Mouse (Mus musculus) cortical plate, adult 2 months (tissue): ENCODE data around the gene Crip3. TPM values are rescaled to one million over a fixed set of nuclear protein-coding genes. Genes with fewer than 3 reads are reported as not detected.

Source experiments
- H3K27ac ChIP-seq: fragments of 200-500 bp; 2 replicates; pipeline ENCODE4 v1.5.1; 2012; ENCODE audit warnings: low read length, control low read depth, inconsistent platforms; ENCODE audit not compliant: insufficient read depth
- H3K4me1 ChIP-seq: fragments of 200-500 bp; 2 replicates; pipeline ENCODE4 v1.6.1; 2011; ENCODE audit warnings: low read length; ENCODE audit not compliant: control insufficient read depth, insufficient read depth
- H3K4me3 ChIP-seq: fragments of 200-500 bp; 2 replicates; pipeline ENCODE4 v1.5.1; 2011; ENCODE audit warnings: mild to moderate bottlenecking, low read length, control low read depth; ENCODE audit not compliant: insufficient read depth
- CTCF ChIP-seq: fragments of 200-500 bp; IDR thresholded peaks from 2 replicates; pipeline ENCODE4 v1.5.1; 2011; ENCODE audit warnings: mild to moderate bottlenecking, control low read depth, low read length; ENCODE audit not compliant: insufficient read depth; ENCODE audit errors: extremely low read depth
- POLR2A ChIP-seq: fragments of 200-500 bp; IDR thresholded peaks from 2 replicates; pipeline ENCODE4 v1.6.1; 2011; ENCODE audit warnings: mild to moderate bottlenecking, low read length, control low read depth; ENCODE audit not compliant: insufficient read depth; ENCODE audit errors: extremely low read depth
- polyA plus RNA-seq: library from polyadenylated mRNA; depleted of rRNA; stranded (reverse); fragments of >200 nt; gene quantifications from 2 replicates; pipeline ENCODE4 v1.2.3, GENCODE M21; 2012; rRNA removed

Gene Crip3
- polyA plus RNA-seq = 10.2 and 12.0 TPM in 2 replicates

- no peaks in the 10 kb centered on the region for H3K4me1 ChIP-seq
- no peak for TF ChIP-seq CTCF
- no peak for TF ChIP-seq POLR2A
- H3K4me3 ChIP-seq = no peak within 1 kb of the TSS
- no peak within 1 kb of the TSS for H3K27ac ChIP-seq
These were observed at the start of gene Crip3 for GRCm38 (mm10) chr17:46428761-46429414. Gene Crip3, plus strand, starts transcription at chr17:46428926.

GRCm38 (mm10) chr17:46383294-46384060 lies 45.2 kb upstream of the Crip3 start, which contains the start of gene Zfp318:
Gene Zfp318, plus strand, starts transcription at chr17:46383731.
- TF ChIP-seq CTCF (no peak), POLR2A (peak; percentile 52; the same call in 1 of the 2 replicates)
- peak within 1 kb of the TSS; percentile 78 for H3K4me3 ChIP-seq
- peak within 1 kb of the TSS; percentile 71; the same call in 1 of the 2 replicates for H3K27ac ChIP-seq
- H3K4me1 ChIP-seq = peaks cover 2% of the 10 kb centered on the region; the same call in 1 of the 2 replicates

GRCm38 (mm10) chr17:46384061-46384801 lies 44.5 kb upstream of the Crip3 start:
- Histone ChIP-seq H3K27ac (peak overlapping the region; percentile 71; the same call in 1 of the 2 replicates), H3K4me3 (peak overlapping the region; percentile 78), H3K4me1 (peaks cover 2% of the 10 kb centered on the region; the same call in 1 of the 2 replicates)
- TF ChIP-seq POLR2A = no peak
- TF ChIP-seq CTCF = no peak

GRCm38 (mm10) chr17:46388200-46388599 lies 40.5 kb upstream of the Crip3 start:
- Histone ChIP-seq H3K27ac (no peak overlapping the region), H3K4me1 (peaks cover 2% of the 10 kb centered on the region; the same call in 1 of the 2 replicates), H3K4me3 (no peak overlapping the region)
- TF ChIP-seq POLR2A = no peak
- no peak for TF ChIP-seq CTCF

DNA sequence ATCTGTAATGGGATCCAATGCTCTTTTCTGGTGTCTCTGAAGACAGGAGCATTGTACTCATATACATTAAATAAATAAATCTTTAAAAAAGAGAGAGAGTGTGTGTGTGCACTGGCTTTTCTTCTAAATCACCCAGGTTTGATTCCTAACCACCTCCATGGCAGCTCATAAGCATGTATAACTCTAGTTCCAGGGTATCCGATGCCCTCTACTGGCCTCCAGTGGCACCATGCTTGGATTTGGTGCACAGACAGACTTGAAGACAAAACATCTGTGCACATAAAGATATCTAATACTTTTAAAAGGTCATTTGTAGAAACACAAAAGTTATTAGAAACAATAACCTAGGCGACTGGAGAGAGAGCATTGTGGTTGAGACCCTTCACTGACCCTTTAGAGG lies 35.7 kb upstream of the Crip3 start:
- Histone ChIP-seq H3K4me3 (no peak overlapping the region), H3K4me1 (peaks cover 2% of the 10 kb centered on the region; the same call in 1 of the 2 replicates), H3K27ac (no peak overlapping the region)
- TF ChIP-seq CTCF (peak; percentile 79), POLR2A (no peak)

DNA sequence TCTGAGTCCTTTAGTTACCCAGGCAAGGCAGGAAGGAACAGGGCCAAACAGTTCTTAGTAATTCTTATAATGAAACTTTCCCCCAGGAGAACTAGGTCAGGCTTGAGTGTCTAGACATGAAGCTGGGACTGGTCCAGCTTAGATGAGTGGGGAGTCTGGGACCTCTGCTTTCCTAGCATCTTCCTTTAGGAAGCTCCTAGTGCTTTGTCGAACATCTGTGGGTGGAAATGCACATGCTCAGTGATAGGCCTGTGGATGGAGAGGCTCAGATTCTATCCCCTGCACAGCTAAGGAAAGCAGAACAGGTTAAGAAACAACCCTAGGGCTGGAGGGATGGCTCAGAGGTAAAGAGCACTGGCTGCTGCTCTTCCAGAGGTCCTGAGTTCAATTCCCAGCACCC lies 34.1 kb upstream of the Crip3 start:
- H3K4me3 ChIP-seq = no peak overlapping the region
- H3K4me1 ChIP-seq = peaks cover 2% of the 10 kb centered on the region; the same call in 1 of the 2 replicates
- no peak overlapping the region for H3K27ac ChIP-seq
- TF ChIP-seq POLR2A (no peak), CTCF (no peak)

DNA sequence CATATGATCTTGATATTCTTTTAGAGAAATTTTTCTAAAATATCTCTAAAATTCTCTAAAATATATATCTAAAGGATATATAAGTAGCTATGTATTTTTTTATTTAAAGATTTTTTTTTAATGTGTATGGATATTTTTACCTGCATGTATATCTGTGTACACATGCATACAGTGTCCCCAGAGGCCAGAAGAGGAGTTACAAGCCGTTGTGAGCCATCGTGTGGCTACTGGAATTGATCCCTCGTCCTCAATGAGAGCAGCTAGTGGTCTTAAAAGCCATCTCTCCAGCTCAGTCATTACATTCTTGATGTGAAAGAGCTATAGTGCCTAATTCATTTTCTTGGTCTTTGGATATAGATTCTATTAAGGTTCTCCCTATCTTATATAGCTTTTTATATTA lies 20.2 kb upstream of the Crip3 start:
- H3K4me1 ChIP-seq = no peaks in the 10 kb centered on the region
- TF ChIP-seq CTCF = peak; percentile 47
- no peak for TF ChIP-seq POLR2A
- no peak overlapping the region for H3K4me3 ChIP-seq
- no peak overlapping the region for H3K27ac ChIP-seq

DNA sequence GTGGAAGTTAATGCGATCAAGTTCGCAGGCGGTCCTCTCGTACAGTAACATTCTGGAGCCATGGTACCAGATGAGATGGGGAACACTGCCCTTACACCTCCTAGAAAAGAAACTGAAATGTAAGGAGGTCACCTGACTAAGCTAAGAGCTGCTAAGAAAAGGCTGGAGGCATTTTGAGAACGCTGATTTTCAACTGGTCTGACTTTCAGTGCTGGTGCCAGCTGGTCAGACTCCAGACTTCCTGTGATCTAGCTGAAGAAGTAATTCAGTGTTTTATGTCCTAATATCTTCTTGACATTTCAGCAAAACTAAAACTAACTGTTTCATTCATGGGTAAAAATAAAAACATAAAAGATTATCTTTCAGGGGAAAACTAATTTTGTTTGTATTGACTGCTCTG lies 10.1 kb upstream of the Crip3 start:
- Histone ChIP-seq H3K4me3 (no peak overlapping the region), H3K27ac (no peak overlapping the region), H3K4me1 (no peaks in the 10 kb centered on the region)
- TF ChIP-seq POLR2A = no peak
- no peak for TF ChIP-seq CTCF

GRCm38 (mm10) chr17:46419717-46420116 lies 9.0 kb upstream of the Crip3 start:
- TF ChIP-seq CTCF = no peak
- no peak for TF ChIP-seq POLR2A
- Histone ChIP-seq H3K4me3 (no peak overlapping the region), H3K27ac (no peak overlapping the region), H3K4me1 (no peaks in the 10 kb centered on the region)

- H3K4me1 ChIP-seq = no peaks in the 10 kb centered on the region
- TF ChIP-seq POLR2A (no peak), CTCF (no peak)
- no peak overlapping the region for H3K4me3 ChIP-seq
- H3K27ac ChIP-seq = no peak overlapping the region
These were observed 2.2 kb upstream of the Crip3 start for GRCm38 (mm10) chr17:46426496-46426895.
